Mouse (Mus musculus): ENCODE results near the gene Cldn18. TPM values are rescaled to one million over a fixed set of nuclear protein-coding genes. Genes with fewer than 3 reads are reported as not detected.

The Cldn18 gene
- polyA plus RNA-seq, 1 experiment: not detected

DNA sequence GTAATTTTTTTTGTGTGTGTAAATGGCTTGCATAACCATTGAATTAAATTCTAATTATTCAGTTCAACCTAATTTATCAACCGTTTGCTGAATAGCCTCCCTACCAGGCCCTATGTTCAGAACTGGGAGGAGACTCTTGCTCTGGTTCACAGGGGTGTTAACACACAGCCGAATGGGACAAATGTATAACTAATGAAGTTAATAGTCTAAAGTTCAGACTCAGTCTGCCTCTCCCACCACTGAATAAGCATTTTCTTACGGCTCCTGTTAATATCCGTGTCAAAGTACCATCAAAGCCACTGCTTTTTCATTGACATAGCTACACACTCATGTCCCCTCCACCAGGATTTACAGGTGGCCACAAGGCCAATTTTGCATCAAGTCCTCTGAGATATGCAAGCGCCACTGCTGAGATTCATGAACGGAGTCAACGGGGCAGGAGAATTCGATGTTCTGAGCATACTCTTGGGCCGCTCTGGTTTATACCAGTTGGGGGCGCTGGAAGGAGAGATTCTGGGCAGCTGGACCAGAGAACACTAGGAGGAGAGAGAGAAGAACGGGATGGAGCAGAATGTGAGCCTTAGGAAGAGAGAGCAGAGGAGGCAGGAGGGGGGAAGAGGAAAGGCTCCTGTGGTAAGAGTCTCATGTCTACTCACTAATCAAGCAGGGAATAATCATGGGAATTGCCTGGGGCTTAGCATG, 9.5 kb downstream of the Cldn18 start:
- TF ChIP-seq CTCF (IDR thresholded peaks at IDR 0.05; ENCODE audit: borderline replicate concordance, extremely low read depth, insufficient read depth, insufficient read length) (no peak), POLR2A (IDR thresholded peaks at IDR 0.05; ENCODE audit: borderline replicate concordance, extremely low read depth, insufficient read depth, insufficient read length, poor library complexity, severe bottlenecking) (no peak)
- no peak for DNase-seq (ENCODE audit: low read depth)

DNA sequence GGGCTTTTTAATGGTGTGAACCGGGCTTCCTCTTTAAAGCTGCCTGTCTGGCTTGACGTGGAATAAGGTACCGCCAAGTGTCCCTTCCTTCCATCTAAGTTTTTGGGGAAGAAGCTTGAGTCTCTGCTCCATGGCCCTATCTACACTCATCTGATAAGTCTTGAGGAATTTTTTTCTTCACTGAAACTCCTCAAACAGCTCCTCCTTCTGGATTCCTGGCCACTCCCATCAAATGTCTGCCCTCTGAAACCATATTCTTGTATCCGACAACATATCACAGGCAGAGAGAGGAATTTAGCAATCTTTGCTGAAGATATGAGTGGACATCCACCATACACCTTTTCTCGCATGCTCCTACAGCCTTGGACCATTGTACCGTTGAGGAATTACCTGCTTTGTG, 10.8 kb downstream of the Cldn18 start:
- TF ChIP-seq POLR2A (IDR thresholded peaks at IDR 0.05; ENCODE audit: borderline replicate concordance, extremely low read depth, insufficient read depth, insufficient read length, poor library complexity, severe bottlenecking) (no peak), CTCF (IDR thresholded peaks at IDR 0.05; ENCODE audit: borderline replicate concordance, extremely low read depth, insufficient read depth, insufficient read length) (no peak)
- no peak for DNase-seq (ENCODE audit: low read depth)

DNA sequence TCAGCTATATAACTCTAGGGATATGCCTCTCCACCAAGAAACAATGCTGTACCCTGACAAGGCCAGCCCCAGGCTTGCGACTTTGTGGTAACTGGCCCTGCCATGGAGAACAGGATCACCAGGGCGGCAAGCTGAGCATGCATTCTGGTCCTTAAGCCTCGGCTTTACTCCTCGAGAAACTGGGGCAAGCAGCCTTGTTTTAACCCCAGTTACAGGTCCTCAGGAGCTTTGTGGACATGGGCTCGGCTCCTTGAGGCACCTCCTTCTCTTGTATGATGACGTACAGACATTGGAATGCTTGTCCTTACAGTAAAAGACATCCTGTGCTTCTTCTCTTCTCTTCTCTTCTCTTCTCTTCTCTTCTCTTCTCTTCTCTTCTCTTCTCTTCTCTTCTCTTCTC, 13.4 kb downstream of the Cldn18 start:
- DNase-seq (ENCODE audit: low read depth): no peak

DNA sequence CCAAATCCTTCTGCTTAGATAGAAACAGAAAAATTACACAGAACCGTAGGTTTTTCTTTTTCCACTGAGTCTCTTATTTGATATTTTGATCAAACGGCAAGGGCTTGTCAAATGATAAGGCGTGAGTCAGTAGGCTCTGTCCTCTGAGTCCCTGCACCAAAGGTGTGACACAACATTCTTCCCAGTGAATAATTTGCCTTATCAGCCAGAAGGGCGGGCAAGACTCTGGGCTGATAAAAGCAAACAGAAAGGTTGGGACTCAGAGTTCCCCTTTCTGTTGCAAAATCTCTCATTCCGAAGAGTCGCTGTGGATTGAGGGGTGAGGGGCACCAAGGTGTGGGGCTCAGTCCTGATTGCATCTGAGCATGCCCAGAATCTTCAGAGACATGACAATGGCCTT, 14.9 kb downstream of the Cldn18 start:
- DNase-seq (ENCODE audit: low read depth): no peak
- TF ChIP-seq CTCF (IDR thresholded peaks at IDR 0.05; ENCODE audit: borderline replicate concordance, extremely low read depth, insufficient read depth, insufficient read length): no peak
- no peak for TF ChIP-seq POLR2A (IDR thresholded peaks at IDR 0.05; ENCODE audit: borderline replicate concordance, extremely low read depth, insufficient read depth, insufficient read length, poor library complexity, severe bottlenecking)

More for the DNA sequence above, 13.4 kb downstream of the Cldn18 start:
- TF ChIP-seq CTCF (IDR thresholded peaks at IDR 0.05; ENCODE audit: borderline replicate concordance, extremely low read depth, insufficient read depth, insufficient read length) (no peak), POLR2A (IDR thresholded peaks at IDR 0.05; ENCODE audit: borderline replicate concordance, extremely low read depth, insufficient read depth, insufficient read length, poor library complexity, severe bottlenecking) (no peak)

DNA sequence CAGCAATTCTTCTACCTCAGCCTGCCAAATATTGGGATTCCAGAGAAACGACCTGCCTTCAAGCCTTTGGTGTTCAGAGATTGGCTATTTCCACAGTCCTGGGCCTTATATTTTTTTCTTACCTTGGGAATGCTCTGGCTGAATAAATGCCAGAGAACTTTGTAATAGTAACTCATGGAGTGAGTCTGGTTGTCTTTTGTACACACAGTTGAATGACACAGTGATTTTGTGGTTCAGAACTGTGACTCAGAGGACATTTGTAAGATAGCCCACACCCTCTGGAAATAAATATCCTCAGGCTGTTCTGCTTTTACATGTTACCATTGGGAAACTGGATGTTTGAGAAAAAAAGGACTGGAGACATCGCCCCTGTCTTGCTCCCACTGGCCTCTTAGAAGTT, 15.9 kb downstream of the Cldn18 start:
- DNase-seq (ENCODE audit: low read depth): no peak

DNA sequence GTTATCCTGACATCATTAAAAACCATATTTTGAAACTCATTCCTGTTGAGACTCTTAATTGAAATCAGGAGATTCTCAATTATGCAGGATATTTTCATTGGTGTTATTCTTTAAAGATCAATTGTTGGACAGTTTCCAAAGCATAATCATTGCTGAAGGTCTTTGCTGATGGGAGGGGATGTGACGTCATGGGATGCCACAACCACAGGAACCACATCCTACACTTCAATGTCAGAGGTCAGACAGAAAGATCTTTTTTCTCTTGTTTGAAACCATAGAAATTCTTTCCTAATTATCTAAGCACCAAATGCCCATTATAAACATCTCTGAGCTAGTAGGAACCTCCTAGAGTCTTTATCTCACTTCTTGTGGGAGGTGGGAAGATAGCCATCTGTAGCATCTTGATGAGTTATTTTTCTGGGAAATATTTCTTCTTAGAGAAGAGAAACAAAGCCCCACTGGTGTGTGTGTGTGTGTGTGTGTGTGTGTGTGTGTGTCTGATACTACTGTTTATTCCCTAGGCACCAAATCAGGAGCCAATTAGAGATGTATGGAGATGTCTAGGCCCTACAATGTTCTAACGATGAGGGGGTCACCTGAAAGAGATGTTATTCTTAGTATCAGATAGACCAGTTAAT, 17.2 kb downstream of the Cldn18 start:
- TF ChIP-seq CTCF (IDR thresholded peaks at IDR 0.05; ENCODE audit: borderline replicate concordance, extremely low read depth, insufficient read depth, insufficient read length) (no peak), POLR2A (IDR thresholded peaks at IDR 0.05; ENCODE audit: borderline replicate concordance, extremely low read depth, insufficient read depth, insufficient read length, poor library complexity, severe bottlenecking) (no peak)
- no peak for DNase-seq (ENCODE audit: low read depth)

More for the DNA sequence above, 15.9 kb downstream of the Cldn18 start:
- TF ChIP-seq POLR2A (IDR thresholded peaks at IDR 0.05; ENCODE audit: borderline replicate concordance, extremely low read depth, insufficient read depth, insufficient read length, poor library complexity, severe bottlenecking): no peak
- TF ChIP-seq CTCF (IDR thresholded peaks at IDR 0.05; ENCODE audit: borderline replicate concordance, extremely low read depth, insufficient read depth, insufficient read length): no peak

GRCm38 (mm10) chr9:99694961-99695360, 22.1 kb downstream of the Cldn18 start:
- DNase-seq (ENCODE audit: low read depth): no peak
- TF ChIP-seq CTCF (IDR thresholded peaks at IDR 0.05; ENCODE audit: borderline replicate concordance, extremely low read depth, insufficient read depth, insufficient read length) (no peak), POLR2A (IDR thresholded peaks at IDR 0.05; ENCODE audit: borderline replicate concordance, extremely low read depth, insufficient read depth, insufficient read length, poor library complexity, severe bottlenecking) (no peak)

GRCm38 (mm10) chr9:99690386-99690785, 26.7 kb downstream of the Cldn18 start:
- TF ChIP-seq CTCF (IDR thresholded peaks at IDR 0.05; ENCODE audit: borderline replicate concordance, extremely low read depth, insufficient read depth, insufficient read length) (no peak), POLR2A (IDR thresholded peaks at IDR 0.05; ENCODE audit: borderline replicate concordance, extremely low read depth, insufficient read depth, insufficient read length, poor library complexity, severe bottlenecking) (no peak)
- no peak for DNase-seq (ENCODE audit: low read depth)

DNA sequence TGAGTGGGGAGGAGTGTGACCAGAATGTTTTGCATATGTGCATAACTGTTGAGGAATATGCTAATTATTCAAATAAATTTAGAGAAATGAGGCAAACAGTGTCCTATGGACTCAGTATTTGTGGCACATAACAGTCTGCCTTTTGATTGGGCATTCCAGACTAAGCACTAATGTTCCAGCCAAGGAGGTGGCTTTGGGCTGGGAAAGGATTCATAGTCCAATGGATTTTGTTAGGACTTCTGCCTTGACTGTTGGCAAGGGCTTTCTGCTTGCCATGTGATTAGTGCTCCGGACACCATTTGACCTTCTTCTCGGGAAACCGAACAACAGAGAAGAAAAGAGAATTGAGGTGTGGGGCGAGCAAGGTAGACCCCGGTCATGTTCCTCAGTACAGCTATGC, 27.3 kb downstream of the Cldn18 start:
- no peak for DNase-seq (ENCODE audit: low read depth)
- no peak for TF ChIP-seq CTCF (IDR thresholded peaks at IDR 0.05; ENCODE audit: borderline replicate concordance, extremely low read depth, insufficient read depth, insufficient read length)
- no peak for TF ChIP-seq POLR2A (IDR thresholded peaks at IDR 0.05; ENCODE audit: borderline replicate concordance, extremely low read depth, insufficient read depth, insufficient read length, poor library complexity, severe bottlenecking)

GRCm38 (mm10) chr9:99685536-99686231, 31.4 kb downstream of the Cldn18 start:
- no peak for TF ChIP-seq POLR2A (IDR thresholded peaks at IDR 0.05; ENCODE audit: borderline replicate concordance, extremely low read depth, insufficient read depth, insufficient read length, poor library complexity, severe bottlenecking)
- no peak for TF ChIP-seq CTCF (IDR thresholded peaks at IDR 0.05; ENCODE audit: borderline replicate concordance, extremely low read depth, insufficient read depth, insufficient read length)
- DNase-seq (ENCODE audit: low read depth): no peak

- peak; percentile 69 for DNase-seq (ENCODE audit: low read depth)
These were observed 32.0 kb downstream of the Cldn18 start for GRCm38 (mm10) chr9:99685061-99685521.

More at GRCm38 (mm10) chr9:99685061-99685521, 32.0 kb downstream of the Cldn18 start:
- TF ChIP-seq CTCF (IDR thresholded peaks at IDR 0.05; ENCODE audit: borderline replicate concordance, extremely low read depth, insufficient read depth, insufficient read length): no peak
- TF ChIP-seq POLR2A (IDR thresholded peaks at IDR 0.05; ENCODE audit: borderline replicate concordance, extremely low read depth, insufficient read depth, insufficient read length, poor library complexity, severe bottlenecking): no peak

Data from brain, embryonic 14.5 days (tissue).